Mouse (Mus musculus) B cell, adult 62 days (primary cell): ENCODE measurements around the gene Traf4. TPM values are rescaled to one million over a fixed set of nuclear protein-coding genes. Genes with fewer than 3 reads are reported as not detected.

ENCODE experiments used
- total RNA-seq: library from RNA; stranded (reverse); gene quantifications from 4 replicates; pipeline ENCODE4 v1.2.4, GENCODE M21; 2023

Gene Traf4
- 50.8 to 67.2 TPM (median 56.4 TPM) in 4 replicates for total RNA-seq

DNA sequence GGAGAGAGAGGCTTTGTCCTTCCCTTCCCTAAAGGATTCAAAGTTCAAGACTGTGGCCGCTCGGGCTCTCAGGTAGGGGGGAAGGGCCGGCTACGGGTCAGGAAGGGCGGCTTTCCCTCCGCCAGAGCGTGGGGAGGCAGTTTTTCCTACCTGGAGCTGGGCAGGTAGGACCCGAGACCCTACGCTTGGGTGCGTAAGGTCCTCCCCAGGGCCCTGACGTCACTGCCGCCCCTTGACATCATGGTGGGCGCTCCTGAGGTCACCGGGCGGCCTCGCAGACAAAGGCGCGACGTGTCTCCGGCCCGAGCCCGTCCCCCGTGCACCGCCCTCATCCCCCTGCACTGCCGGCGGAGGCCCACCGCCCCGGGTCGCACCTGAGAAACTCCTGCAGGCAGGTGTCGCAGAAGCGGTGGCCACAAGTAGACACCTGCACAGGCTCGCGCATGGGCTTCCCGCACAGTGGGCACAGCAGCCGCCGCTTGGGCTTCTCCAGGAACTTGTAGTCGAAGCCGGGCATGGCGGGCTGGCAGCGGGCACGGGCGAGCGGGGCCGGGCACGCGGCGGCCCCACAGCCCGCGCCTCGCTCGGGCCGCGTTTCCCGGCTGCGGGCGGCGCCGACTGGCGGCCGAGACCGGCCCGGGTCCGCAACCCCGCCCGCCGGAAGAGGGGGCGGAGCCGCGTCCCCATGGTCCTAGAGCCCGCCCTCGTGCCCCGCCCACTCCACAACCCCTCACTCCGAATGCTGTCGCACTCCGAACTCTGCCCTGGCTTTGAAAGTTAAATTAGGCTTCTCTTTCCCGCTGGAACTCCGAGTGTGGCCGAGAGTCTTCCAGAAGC, at the start of gene Traf4:
Gene Traf4, minus strand, starts transcription at position 666 of the 837 bp plus-strand sequence.

GRCm38 (mm10) chr11:78193113-78193512, 27.7 kb upstream of the Traf4 start, which contains the start of gene Proca1:
Gene Proca1 (plus strand): TSS chr11:78193392.

GRCm38 (mm10) chr11:78188331-78189233, 23.2 kb upstream of the Traf4 start, which contains the start of gene Rab34:
Gene Rab34 (plus strand): TSS chr11:78188430.

DNA sequence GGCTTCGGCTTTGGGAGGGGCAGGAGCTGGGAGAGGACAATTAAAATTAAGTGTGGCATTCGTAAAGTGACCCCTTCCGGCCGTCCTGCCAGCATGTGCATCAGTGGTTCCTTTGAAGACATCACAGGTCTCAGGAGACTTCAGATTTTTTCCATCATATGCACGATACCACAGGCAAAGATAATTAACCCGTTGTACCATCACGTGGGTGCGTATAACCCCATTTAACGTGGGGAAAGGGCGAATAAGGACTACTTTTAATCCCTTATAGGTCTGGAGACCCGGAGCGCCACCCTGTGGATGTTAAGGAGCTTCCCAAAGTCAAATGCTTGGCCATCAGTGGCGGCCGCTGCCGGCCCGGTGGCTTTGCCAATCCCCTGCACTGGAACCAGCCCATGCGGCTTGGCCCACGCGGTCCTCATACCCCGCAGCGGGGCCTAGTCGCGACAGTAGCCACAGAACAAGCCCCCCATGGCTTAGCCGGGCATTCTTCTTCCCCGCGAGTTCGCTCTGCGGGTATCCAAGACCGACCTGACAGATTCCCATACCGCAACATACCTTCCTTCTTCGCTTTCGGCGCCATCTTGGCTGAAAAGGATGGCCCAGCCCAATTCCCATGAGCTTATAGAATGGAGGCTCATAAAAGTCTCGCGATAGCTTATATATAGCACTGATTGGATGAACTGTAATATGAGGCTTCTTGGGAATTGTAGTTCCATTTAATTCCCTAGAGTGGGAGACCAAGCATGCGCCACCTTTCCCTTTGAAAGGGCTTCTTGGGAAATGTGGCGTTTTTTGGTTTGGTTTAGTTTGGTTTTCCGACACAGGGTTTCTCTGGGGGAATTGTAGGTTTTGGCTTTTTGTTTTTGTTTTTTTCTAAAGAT, 17.8 kb upstream of the Traf4 start, which contains the start of gene Rpl23a:
Gene Rpl23a, minus strand, starts transcription at position 624 of the 884 bp plus-strand sequence.

GRCm38 (mm10) chr11:78176402-78176862, 11.0 kb upstream of the Traf4 start, which contains the start of the genes Nek8 and Tlcd1:
Gene Nek8 (minus strand): TSS chr11:78176675.
Gene Tlcd1 (plus strand): TSS chr11:78176711.

Other genes starting within 250 kb of the Traf4 start
- not detected in 4 replicates for gene Sez6, start 234.8 kb downstream of the Traf4 start, total RNA-seq
- gene Phf12, start 182.8 kb downstream of the Traf4 start, total RNA-seq = 162 to 186 TPM (median 167 TPM) in 4 replicates
- 0.63 to 0.98 TPM (median 0.91 TPM) in 4 replicates for gene Dhrs13, start 133.3 kb downstream of the Traf4 start, total RNA-seq
- gene Flot2, start 127.7 kb downstream of the Traf4 start, total RNA-seq = 11.9 to 17.5 TPM (median 14.8 TPM) in 4 replicates
- 23.7 to 25.0 TPM (median 24.0 TPM) in 4 replicates for gene Eral1, start 85.2 kb downstream of the Traf4 start, total RNA-seq
- 15.7 to 20.1 TPM (median 16.6 TPM) in 4 replicates for gene Fam222b, start 70.9 kb downstream of the Traf4 start, total RNA-seq
- gene Nek8, start 11.1 kb upstream of the Traf4 start, total RNA-seq = 16.5 to 22.9 TPM (median 19.9 TPM) in 4 replicates
- gene Tlcd1, start 11.1 kb upstream of the Traf4 start, total RNA-seq = 2.1 to 5.5 TPM (median 4.1 TPM) in 4 replicates
- 2,528 to 2,656 TPM (median 2,571 TPM) in 4 replicates for gene Rpl23a, start 18.0 kb upstream of the Traf4 start, total RNA-seq
- 0.81 to 1.8 TPM (median 1.6 TPM) in 3 of 4 replicates, not detected in the other for gene Rab34, start 22.8 kb upstream of the Traf4 start, total RNA-seq
- 0.63 TPM in 1 of 4 replicates, not detected in the others for gene Proca1, start 27.8 kb upstream of the Traf4 start, total RNA-seq
- gene Sdf2, start 80.2 kb upstream of the Traf4 start, total RNA-seq = 54.3 to 61.5 TPM (median 58.9 TPM) in 4 replicates
- 74.7 to 76.9 TPM (median 76.1 TPM) in 4 replicates for gene Supt6, start 80.4 kb upstream of the Traf4 start, total RNA-seq
- gene 2610507B11Rik, start 96.2 kb upstream of the Traf4 start, total RNA-seq = 115 to 122 TPM (median 118 TPM) in 4 replicates
- gene BC030499, start 125.3 kb upstream of the Traf4 start, total RNA-seq = 1.2 to 3.9 TPM (median 2.8 TPM) in 4 replicates
- gene Spag5, start 135.9 kb upstream of the Traf4 start, total RNA-seq = 2.2 to 7.1 TPM (median 5.1 TPM) in 4 replicates
- gene Aldoc, start 157.4 kb upstream of the Traf4 start, total RNA-seq = 29.4 to 37.0 TPM (median 32.5 TPM) in 4 replicates
- 53.5 to 55.3 TPM (median 54.2 TPM) in 4 replicates for gene Pigs, start 162.8 kb upstream of the Traf4 start, total RNA-seq
- gene Unc119, start 177.9 kb upstream of the Traf4 start, total RNA-seq = 50.8 to 68.8 TPM (median 61.6 TPM) in 4 replicates
- gene Foxn1, start 221.0 kb upstream of the Traf4 start, total RNA-seq = not detected in 4 replicates